Mouse (Mus musculus): ENCODE measurements at regions not wholly inside any gene's neighbourhood (a gene's known extent, or its start where the extent isn't known, plus 50 kb on each side); places are given as distances from the start of the nearest gene placed in this dataset.

GRCm38 (mm10) chr11:112865836-112866235 is 83.8 kb downstream of the Sox9 start:
- no peaks in the 10 kb centered on the region for H3K27me3 ChIP-seq (ENCODE audit: insufficient read depth, low read length)
- peaks cover 85% of the 10 kb centered on the region for H3K9me3 ChIP-seq (replicated peaks)
- ATAC-seq (ENCODE audit: extremely low read depth, insufficient number of reproducible peaks, low FRiP score, poor library complexity, severe bottlenecking) (no peak), DNase-seq (ENCODE audit: low spot score) (no peak)
- H3K4me3 ChIP-seq (ENCODE audit: low read depth, low read length) = no peak overlapping the region
- H3K4me1 ChIP-seq (ENCODE audit: insufficient read depth, low read depth, low read length) = no peaks in the 10 kb centered on the region
- H3K36me3 ChIP-seq (replicated peaks) = no peaks in the 10 kb centered on the region
- TF ChIP-seq CTCF (IDR thresholded peaks at IDR 0.05; ENCODE audit: low read depth, low read length) (no peak), GATA1 (IDR thresholded peaks at IDR 0.05; ENCODE audit: borderline replicate concordance, low read length) (no peak), TAL1 (conservative IDR thresholded peaks at IDR 0.05; ENCODE audit: low read depth, low read length) (no peak), POLR2AphosphoS5 (IDR thresholded peaks at IDR 0.05; ENCODE audit: insufficient replicate concordance, low read depth, low read length) (no peak), GATA2 (IDR thresholded peaks at IDR 0.05; ENCODE audit: borderline replicate concordance, low read depth, low read length) (no peak)

DNA sequence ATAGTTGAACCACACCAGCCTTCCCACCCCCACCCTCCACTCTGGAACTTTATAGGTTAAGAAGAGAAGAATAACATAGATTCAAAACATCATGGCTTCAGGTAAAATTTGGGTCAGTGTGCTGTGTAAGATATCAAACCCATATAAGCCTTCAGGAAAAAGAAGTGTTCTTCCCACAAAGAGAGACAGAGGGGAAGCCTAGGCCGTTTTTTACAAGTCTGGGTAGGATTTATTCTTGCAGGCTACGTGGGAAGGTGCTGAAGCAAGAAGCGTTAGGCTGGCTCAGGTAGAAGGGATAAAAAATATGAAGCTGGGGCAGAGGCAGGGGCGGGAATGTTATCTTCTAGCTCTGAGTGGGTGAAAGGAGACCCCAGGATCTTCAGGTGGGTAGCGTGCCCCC is 87.5 kb downstream of the Sox9 start:
- no peak overlapping the region for H3K4me3 ChIP-seq (ENCODE audit: low read depth, low read length)
- no peaks in the 10 kb centered on the region for H3K36me3 ChIP-seq (replicated peaks)
- no peaks in the 10 kb centered on the region for H3K27me3 ChIP-seq (ENCODE audit: insufficient read depth, low read length)
- H3K4me1 ChIP-seq (ENCODE audit: insufficient read depth, low read depth, low read length) = no peaks in the 10 kb centered on the region
- H3K9me3 ChIP-seq (replicated peaks) = peaks cover 94% of the 10 kb centered on the region
- DNase-seq (ENCODE audit: low spot score) = no peak
- no peak for ATAC-seq (ENCODE audit: extremely low read depth, insufficient number of reproducible peaks, low FRiP score, poor library complexity, severe bottlenecking)
- TF ChIP-seq POLR2AphosphoS5 (IDR thresholded peaks at IDR 0.05; ENCODE audit: insufficient replicate concordance, low read depth, low read length) (no peak), GATA1 (IDR thresholded peaks at IDR 0.05; ENCODE audit: borderline replicate concordance, low read length) (no peak), TAL1 (conservative IDR thresholded peaks at IDR 0.05; ENCODE audit: low read depth, low read length) (no peak), GATA2 (IDR thresholded peaks at IDR 0.05; ENCODE audit: borderline replicate concordance, low read depth, low read length) (no peak), CTCF (IDR thresholded peaks at IDR 0.05; ENCODE audit: low read depth, low read length) (no peak)

DNA sequence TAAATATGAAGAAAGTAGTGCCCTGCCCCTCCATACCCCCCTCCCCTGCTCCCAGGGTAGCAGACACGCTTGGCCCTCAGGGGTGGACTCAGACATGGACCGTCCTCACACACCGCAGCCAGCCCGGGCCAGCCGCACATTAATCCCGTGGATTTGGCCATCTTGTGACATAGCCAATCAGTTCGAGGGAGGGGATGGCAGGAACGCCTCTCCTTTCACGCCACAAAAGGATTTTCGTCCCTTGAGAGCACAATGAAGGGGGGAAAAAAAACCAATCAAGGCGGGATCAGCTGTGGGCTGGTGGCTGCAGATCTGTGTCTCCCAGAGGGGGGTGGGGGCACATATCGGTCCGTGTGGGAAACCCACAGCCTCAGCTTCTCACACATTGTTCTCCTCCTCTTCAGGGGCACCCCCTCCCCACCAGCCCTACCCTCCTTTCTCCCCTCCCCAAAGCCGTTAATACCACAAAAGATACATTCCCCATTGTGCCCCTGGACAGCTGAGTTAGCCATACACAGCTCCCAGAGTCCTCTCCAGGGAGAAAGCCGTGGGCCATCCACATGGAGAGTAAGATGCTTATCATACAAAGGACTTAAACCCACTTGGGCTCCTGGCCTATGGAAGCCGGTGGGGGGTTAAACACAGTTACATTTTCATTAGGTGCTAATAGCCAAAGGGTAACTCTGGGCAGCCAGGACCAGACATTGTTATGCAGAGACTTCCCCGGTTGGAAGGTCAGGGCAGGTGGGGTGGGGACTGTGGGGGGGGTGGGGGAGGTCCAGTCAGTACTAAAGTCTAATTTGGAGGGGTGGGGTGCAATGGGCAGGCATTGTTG is 88.4 kb downstream of the Sox9 start:
- TF ChIP-seq GATA2 (IDR thresholded peaks at IDR 0.05; ENCODE audit: borderline replicate concordance, low read depth, low read length) (no peak), TAL1 (conservative IDR thresholded peaks at IDR 0.05; ENCODE audit: low read depth, low read length) (no peak), CTCF (IDR thresholded peaks at IDR 0.05; ENCODE audit: low read depth, low read length) (no peak), POLR2AphosphoS5 (IDR thresholded peaks at IDR 0.05; ENCODE audit: insufficient replicate concordance, low read depth, low read length) (no peak), GATA1 (IDR thresholded peaks at IDR 0.05; ENCODE audit: borderline replicate concordance, low read length) (no peak)
- Histone ChIP-seq H3K27me3 (ENCODE audit: insufficient read depth, low read length) (no peaks in the 10 kb centered on the region), H3K4me3 (ENCODE audit: low read depth, low read length) (no peak overlapping the region), H3K4me1 (ENCODE audit: insufficient read depth, low read depth, low read length) (no peaks in the 10 kb centered on the region), H3K36me3 (replicated peaks) (no peaks in the 10 kb centered on the region), H3K9me3 (replicated peaks) (peaks cover 94% of the 10 kb centered on the region)
- DNase-seq (ENCODE audit: low spot score) (no peak), ATAC-seq (ENCODE audit: extremely low read depth, insufficient number of reproducible peaks, low FRiP score, poor library complexity, severe bottlenecking) (no peak)

DNA sequence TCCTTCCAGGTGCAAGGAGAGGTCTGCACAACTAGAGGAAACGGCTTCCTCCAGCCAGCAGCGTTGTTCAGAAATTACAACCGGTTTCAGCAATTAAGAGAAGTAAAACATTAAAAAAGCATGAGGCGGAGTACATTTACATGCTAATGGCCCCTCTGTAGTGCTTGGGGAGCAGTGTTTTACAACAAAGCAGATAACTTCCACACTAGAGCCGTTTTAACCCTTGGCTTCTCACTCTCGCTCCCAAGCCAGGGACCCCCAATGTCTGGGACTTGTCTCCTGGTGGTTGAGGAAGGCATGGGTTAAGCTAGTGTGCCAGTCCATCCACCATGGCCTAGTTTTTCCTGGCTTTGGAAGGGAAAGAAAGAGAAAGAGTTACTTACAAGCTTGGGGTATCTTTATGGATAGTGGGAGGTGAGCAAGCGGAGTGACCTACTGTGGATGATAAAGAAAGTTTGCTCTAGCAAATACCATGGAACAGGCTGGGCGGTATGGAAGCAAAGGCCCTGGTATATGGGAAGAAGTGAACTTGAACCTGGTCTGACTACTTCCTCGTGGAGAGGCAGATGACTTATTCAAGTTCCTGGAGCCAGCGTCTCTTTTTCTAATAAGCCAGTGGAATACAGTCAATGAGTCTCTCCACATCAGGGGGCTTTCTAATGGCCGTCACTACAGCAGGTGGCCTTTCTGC is 90.8 kb downstream of the Sox9 start:
- H3K4me1 ChIP-seq (ENCODE audit: insufficient read depth, low read depth, low read length) = no peaks in the 10 kb centered on the region
- no peaks in the 10 kb centered on the region for H3K36me3 ChIP-seq (replicated peaks)
- H3K27me3 ChIP-seq (ENCODE audit: insufficient read depth, low read length) = no peaks in the 10 kb centered on the region
- no peak for ATAC-seq (ENCODE audit: extremely low read depth, insufficient number of reproducible peaks, low FRiP score, poor library complexity, severe bottlenecking)
- TF ChIP-seq GATA1 (IDR thresholded peaks at IDR 0.05; ENCODE audit: borderline replicate concordance, low read length) (no peak), GATA2 (IDR thresholded peaks at IDR 0.05; ENCODE audit: borderline replicate concordance, low read depth, low read length) (no peak), POLR2AphosphoS5 (IDR thresholded peaks at IDR 0.05; ENCODE audit: insufficient replicate concordance, low read depth, low read length) (no peak), TAL1 (conservative IDR thresholded peaks at IDR 0.05; ENCODE audit: low read depth, low read length) (no peak), CTCF (IDR thresholded peaks at IDR 0.05; ENCODE audit: low read depth, low read length) (no peak)
- peaks cover 88% of the 10 kb centered on the region for H3K9me3 ChIP-seq (replicated peaks)
- no peak overlapping the region for H3K4me3 ChIP-seq (ENCODE audit: low read depth, low read length)
- DNase-seq (ENCODE audit: low spot score) = no peak

GRCm38 (mm10) chr11:112874239-112874638 is 92.2 kb downstream of the Sox9 start:
- DNase-seq (ENCODE audit: low spot score) (no peak), ATAC-seq (ENCODE audit: extremely low read depth, insufficient number of reproducible peaks, low FRiP score, poor library complexity, severe bottlenecking) (no peak)
- Histone ChIP-seq H3K27me3 (ENCODE audit: insufficient read depth, low read length) (no peaks in the 10 kb centered on the region), H3K4me3 (ENCODE audit: low read depth, low read length) (no peak overlapping the region), H3K9me3 (replicated peaks) (peaks cover 82% of the 10 kb centered on the region), H3K36me3 (replicated peaks) (no peaks in the 10 kb centered on the region), H3K4me1 (ENCODE audit: insufficient read depth, low read depth, low read length) (no peaks in the 10 kb centered on the region)
- no peak for TF ChIP-seq CTCF (IDR thresholded peaks at IDR 0.05; ENCODE audit: low read depth, low read length)
- no peak for TF ChIP-seq GATA2 (IDR thresholded peaks at IDR 0.05; ENCODE audit: borderline replicate concordance, low read depth, low read length)

- ATAC-seq (ENCODE audit: extremely low read depth, insufficient number of reproducible peaks, low FRiP score, poor library complexity, severe bottlenecking) = no peak
- DNase-seq (ENCODE audit: low spot score) = no peak
- TF ChIP-seq POLR2AphosphoS5 (IDR thresholded peaks at IDR 0.05; ENCODE audit: insufficient replicate concordance, low read depth, low read length) (no peak), TAL1 (conservative IDR thresholded peaks at IDR 0.05; ENCODE audit: low read depth, low read length) (no peak), CTCF (IDR thresholded peaks at IDR 0.05; ENCODE audit: low read depth, low read length) (no peak), GATA1 (IDR thresholded peaks at IDR 0.05; ENCODE audit: borderline replicate concordance, low read length) (no peak), GATA2 (IDR thresholded peaks at IDR 0.05; ENCODE audit: borderline replicate concordance, low read depth, low read length) (no peak)
- Histone ChIP-seq H3K4me1 (ENCODE audit: insufficient read depth, low read depth, low read length) (no peaks in the 10 kb centered on the region), H3K36me3 (replicated peaks) (no peaks in the 10 kb centered on the region), H3K9me3 (replicated peaks) (peaks cover 71% of the 10 kb centered on the region), H3K4me3 (ENCODE audit: low read depth, low read length) (no peak overlapping the region), H3K27me3 (ENCODE audit: insufficient read depth, low read length) (no peaks in the 10 kb centered on the region)
These were observed 94.2 kb downstream of the Sox9 start for GRCm38 (mm10) chr11:112876226-112876625.

Data from G1E (cell line).